Mouse (Mus musculus) retina, embryonic 14.5 days (tissue): ENCODE measurements around the gene Plscr5.

Source experiments
- DNase-seq: peaks from one replicate; pipeline ENCODE4 v3.0.0-alpha.2; 2015; ENCODE audit warnings: low spot score

Gene Plscr5

DNA sequence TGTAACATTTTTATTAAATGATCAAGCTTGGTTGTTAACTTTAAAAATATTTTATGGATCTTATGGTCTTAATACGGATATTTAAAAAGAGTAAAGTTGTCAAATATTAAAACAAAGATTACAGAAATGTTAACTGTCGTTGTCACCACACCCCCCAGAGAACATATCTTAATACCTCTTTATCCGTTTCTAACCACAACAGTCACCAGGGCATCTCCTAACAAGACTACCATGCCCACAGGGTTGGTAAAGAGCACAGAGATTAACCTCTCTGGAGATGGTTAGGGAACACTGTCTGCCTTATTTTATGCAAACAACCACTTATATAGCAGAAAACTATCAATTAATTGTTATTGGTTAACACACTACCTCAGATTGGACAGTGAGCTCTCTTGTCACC, 34.1 kb downstream of the Plscr5 start:
- DNase-seq = no peak

DNA sequence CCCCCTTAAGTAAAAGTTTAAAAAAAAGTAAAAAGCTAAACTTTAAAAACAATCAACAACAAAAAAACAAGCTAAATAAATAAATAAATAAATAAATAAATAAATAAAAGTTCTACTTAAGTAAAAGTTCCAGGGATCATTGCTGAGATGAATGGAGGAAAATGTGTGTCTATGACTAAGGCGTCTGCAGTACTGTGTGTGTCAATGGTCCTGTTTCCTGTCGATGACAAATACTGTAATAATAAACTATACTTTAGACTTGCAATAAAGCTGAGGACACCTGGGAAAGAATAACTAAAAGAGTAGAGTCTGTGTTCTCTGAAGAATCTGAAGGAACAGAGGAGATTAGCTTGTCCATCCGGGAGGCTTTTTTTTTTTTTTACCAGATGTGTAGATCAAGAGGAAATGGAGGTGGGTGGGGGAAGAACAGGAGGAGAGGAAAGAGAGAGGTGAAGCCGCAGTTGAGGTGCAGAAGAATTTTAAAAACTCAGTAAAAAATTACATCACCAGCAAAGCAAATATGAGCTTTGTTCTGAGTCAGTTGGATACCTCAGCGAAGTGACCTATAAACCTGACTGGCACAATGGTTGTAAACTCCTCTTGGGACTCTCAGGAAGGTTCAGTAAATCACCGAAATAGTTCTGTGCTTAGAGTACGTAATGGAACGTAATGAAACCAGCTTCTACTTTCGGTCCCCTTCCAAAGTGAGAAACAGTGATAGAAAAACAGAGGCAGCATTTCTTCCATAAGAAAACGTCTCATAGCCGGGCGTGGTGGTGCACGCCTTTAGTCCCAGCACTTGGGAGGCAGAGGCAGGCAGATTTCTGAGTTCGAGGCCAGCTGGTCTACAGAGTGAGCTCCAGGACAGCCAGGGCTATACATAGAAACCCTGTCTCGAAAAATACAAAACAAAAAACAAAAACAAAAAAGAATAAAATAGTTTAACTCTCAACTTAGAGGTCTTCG, 36.4 kb downstream of the Plscr5 start:
- no peak for DNase-seq

DNA sequence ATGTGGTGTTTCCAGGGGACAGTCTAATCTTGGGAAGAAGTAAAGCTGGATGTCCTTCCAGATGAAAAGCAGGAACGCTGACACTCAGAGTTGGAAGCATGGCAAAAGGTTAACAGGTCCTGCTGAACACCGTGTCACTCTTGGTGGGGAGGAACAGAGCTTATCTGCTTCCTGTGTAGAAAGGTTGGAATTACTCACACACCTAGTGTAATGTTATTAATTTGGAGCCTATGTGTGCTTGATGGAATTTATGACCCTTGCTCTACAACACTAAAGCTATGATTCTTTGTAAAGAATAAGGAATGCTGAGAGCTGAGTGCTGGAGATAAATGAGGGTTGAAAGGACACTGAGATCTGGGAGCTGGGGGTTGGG, 37.1 kb downstream of the Plscr5 start:
- no peak for DNase-seq

DNA sequence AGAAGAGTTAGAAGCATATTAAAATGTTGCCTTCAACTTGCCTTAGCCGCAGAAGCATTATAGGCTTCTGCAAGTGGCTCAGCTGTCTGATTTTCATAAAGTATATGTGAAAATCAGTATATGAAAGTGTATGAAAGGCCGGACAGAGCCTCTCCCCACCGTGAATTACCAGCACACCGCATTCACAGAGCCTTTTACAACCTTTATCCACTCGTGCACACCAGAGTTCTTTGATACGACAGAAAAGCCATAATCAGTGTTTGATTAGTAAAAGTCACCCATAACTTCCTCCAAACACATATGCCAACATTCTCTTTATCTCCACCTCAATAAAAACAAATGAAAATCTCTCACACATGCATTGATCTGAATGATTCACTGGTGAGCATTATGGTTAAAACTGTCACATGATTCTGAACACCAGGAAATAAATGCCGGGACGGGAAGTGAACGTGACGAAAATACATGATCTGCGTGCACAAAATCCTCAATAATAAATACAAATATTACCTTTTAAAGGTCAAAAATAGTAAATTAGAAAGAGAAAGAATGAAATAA, 42.2 kb downstream of the Plscr5 start:
- no peak for DNase-seq

DNA sequence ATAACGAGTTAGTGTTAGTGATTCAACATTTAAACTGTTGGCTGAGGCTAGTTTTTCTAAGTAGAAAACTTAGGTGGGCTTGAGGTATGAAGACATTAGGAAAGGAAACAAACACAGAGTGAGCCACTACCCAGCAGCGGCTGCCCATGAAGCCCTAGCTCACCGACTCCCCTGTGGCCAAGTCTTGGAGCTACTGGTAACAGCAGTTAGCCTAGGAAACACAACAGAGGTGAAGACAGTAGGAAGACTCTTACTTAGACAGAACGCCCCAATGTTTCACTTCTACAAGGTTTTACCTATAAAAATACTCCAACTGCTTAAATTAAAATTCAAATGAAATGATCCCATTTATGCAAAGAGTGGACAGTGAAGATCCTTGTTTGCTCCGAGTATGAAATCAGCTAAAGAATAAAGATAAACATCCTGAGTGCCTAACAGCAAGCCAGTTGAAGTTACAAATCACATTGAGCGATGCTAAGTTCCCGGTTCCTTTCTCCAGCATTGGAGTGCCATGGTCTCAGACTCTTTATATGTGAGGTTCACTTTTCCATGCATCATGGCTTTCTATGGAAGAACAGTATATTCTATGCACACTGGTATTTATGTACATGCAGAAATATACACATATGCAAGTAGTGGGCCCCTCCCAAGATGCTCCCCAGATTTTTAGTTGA, 56.2 kb downstream of the Plscr5 start:
- DNase-seq = no peak

DNA sequence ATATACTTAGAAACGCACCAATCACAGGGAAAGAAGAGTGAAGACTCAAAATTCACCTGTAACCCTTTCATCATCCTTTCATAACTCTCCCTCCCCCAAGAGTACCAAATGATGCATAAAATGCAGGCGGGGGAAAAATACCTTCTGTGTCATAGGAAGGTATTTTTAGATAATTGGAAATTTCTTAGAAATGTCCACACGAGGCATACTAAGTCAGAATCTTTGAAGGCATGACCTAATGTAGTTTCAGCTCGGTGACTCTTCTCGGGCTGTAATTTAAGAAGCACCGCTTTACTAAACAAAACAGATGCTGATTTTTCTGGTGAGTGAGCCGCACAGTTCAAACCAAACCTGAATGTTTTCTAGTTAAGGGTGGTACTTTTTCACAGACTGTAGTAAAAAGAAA, 56.7 kb downstream of the Plscr5 start, which contains the start of gene Plscr1:
Gene Plscr1, plus strand, starts transcription at position 304 of the 406 bp plus-strand sequence.
- DNase-seq = peak; percentile 10

DNA sequence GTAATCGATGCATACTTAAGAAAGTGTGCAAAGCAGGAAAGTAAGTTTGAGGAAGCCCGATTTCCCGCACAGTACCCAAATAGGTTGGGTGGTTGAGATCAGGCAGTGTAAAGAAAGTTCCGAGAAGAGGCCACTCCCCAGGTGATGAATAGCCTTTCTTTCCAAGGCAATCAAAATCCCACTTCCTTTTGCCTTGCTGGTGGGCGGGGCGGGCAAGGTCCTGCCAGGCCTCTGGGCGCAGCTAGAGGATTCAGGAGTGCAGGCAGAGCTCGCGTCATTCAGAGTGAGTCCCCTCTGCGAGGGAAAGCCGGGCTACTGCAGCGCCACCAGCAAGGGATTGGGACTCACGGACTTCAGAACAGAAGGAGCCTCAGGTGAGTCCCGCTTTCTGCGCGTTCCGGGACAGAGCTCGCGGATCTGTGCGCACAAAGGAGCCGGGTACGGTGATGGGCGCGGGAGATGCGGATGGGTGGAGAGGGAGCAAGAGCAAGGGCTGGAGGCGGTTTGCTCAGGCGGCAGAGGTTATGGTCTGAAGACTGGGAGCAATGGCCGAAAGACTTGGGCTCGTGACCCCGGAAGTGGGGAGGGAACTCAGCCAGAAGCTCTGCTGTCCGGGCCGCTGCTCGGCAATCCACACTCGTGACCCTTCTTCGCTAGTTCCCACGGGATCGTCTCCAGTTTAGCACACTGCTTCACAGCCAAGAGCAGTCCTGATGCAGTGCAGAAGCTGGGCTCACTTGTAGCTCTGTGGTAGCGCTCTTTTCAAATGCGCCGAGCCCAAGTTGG, 57.4 kb downstream of the Plscr5 start:
- peak; percentile 78 for DNase-seq

DNA sequence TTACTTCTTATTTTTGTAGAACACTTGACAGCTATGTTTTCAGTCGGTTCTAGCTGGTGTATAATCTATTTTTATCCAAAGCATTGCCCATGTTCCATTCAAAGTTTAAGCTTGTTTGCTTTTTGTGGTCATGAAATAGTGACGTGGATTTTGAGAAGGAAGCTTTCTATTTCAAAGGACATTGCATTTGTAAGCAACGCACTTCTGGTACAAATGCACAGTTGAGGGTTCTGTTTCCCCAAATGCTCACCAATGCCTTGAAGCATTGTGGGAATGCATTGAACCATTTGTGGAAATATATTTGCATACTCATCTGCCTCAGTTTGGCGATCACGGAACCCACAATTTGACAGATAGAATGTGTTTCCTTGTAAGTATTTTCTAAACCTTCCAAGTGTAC, 60.0 kb downstream of the Plscr5 start:
- no peak for DNase-seq

DNA sequence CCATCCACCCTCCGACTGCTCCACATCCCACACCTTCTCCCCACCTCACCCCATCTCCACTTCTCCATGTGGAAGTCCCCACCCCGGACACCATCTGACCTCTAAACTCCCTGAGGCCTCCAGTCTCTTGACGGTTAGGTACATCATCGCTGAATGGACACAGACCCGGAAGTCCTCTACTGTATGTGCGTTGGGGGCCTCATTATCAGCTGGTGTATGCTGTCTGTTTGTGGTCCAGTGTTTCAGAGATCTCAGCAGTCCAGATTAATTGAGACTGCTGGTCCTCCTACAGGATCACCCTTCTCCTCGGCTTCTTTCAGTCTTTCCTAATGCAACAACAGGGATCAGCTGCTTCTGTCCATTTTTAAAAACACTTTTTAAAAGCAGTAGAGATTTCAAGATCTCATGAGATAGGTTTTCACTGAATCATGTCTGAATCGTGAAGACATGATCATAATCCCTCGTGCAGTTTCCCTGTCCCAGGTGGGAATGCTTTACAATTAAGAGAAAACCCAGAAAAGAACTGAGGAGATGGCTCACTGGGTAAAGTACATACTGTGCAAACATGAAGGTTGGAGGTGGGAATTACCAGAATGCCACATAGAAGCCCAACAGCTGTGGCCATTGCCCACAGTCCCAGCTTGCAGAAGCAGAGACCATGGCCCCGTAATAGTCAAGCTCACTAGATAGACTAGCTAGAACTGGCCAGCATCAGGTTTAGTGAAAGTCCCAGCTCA, 61.0 kb downstream of the Plscr5 start:
- DNase-seq = no peak
